Mouse (Mus musculus) liver, embryonic 16.5 days (tissue): ENCODE results near the gene RPS10-NUDT3. TPM values are rescaled to one million over a fixed set of nuclear protein-coding genes. Genes with fewer than 3 reads are reported as not detected.
A peak's percentile ranks its signal among the peaks of the same experiment; 100 is the strongest.

Experiments used
- ATAC-seq: fragments of 200-750 bp; cut with Nextera tagmentation; 2 replicates; pipeline ENCODE4 v1.8.0; 2017; ENCODE audit warnings: low read depth, mild to moderate bottlenecking, moderate number of reproducible peaks, moderate library complexity
- H3K27ac ChIP-seq: fragments of 300-500 bp; sonication (generic); 2 replicates; pipeline ENCODE4 v1.5.1; 2014; ENCODE audit warnings: mild to moderate bottlenecking, low read length
- H3K27me3 ChIP-seq: fragments of 300-500 bp; sonication (generic); 2 replicates; pipeline ENCODE4 v1.6.1; 2014; ENCODE audit warnings: low read depth, low read length, mixed read lengths; ENCODE audit not compliant: control insufficient read depth, insufficient read depth
- H3K36me3 ChIP-seq: fragments of 300-500 bp; sonication (generic); 2 replicates; pipeline ENCODE4 v1.6.1; 2014; ENCODE audit warnings: mild to moderate bottlenecking; ENCODE audit not compliant: control insufficient read depth, insufficient read depth
- H3K4me1 ChIP-seq: fragments of 300-500 bp; sonication (generic); 2 replicates; pipeline ENCODE4 v1.6.1; 2014; ENCODE audit warnings: low read depth, low read length, mixed read lengths; ENCODE audit not compliant: control insufficient read depth
- H3K4me2 ChIP-seq: fragments of 300-500 bp; sonication (generic); 2 replicates; pipeline ENCODE4 v1.6.1; 2014; ENCODE audit warnings: low read depth, low read length, mixed read lengths
- H3K4me3 ChIP-seq: fragments of 300-500 bp; sonication (generic); 2 replicates; pipeline ENCODE4 v1.5.1; 2014; ENCODE audit warnings: low read depth, mild to moderate bottlenecking, low read length
- H3K9ac ChIP-seq: fragments of 300-500 bp; sonication (generic); 2 replicates; pipeline ENCODE4 v1.6.1; 2014; ENCODE audit warnings: low read depth, low read length
- H3K9me3 ChIP-seq: fragments of 300-500 bp; sonication (generic); replicated peaks from 2 replicates; pipeline ENCODE4 v1.6.1; 2016; ENCODE audit warnings: low read length; ENCODE audit not compliant: control insufficient read depth
- WGBS: fragments of 180-500 bp; shearing (Covaris S2); extraction: QIAGEN DNeasy Blood & Tissue Kit; methylation state at CpG from one replicate; pipeline ENCODE4 v1.1.7; 2014; ENCODE audit not compliant: insufficient replicate concordance; 5-methylcytosine and 5-hydroxymethylcytosine counted together
- polyA plus RNA-seq: library from polyadenylated mRNA; unstranded; fragments of >200 nt; fragmentation: Nextera tagmentation; extraction: Ambion mirVana; gene quantifications from 2 replicates; pipeline ENCODE4 v1.2.1, GENCODE M21; 2015

The RPS10-NUDT3 gene
- polyA plus RNA-seq, 1 experiment from 2014 or later, result not detected

DNA sequence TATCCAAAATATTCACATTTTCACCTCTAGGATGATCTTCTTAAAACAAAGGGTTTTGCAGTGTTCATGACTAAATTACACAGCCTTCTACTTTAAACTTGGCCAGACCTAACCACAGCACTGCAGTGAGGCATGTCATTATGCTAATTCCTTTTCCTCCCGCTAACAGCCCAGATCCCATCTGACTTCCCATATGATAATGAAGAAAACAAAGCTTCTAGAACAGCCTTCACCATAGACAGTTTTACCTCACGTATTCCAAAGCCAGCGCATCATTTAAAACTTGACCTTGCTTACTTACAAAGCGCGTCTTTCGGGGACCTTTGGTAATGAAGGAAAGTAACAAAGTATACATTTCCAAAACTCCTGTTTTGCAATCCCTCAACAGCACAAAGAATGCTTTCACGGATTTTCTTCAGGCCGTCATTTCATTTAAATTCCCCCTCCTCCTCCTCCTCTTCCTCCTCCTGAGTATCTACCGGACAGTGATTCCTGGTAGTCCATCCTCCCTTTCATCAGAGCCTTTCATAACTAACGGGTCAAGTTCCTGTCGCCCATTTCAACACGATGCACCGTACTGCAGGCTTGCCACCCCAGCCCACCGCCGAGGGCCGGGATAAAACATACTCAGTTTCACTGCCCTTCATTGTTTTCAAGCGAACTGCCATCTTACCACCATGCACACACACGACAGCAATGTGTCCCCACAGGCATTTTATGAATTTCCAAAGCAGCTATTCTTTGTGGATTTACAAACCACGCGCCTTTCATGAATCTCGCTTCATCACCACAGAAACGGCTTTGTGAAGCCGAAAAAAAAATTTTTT is 13.1 kb downstream of the RPS10-NUDT3 start:
- no peak for ATAC-seq
- peak overlapping the region; percentile 86 for H3K9ac ChIP-seq
- no peaks in the 10 kb centered on the region for H3K27me3 ChIP-seq
- H3K4me1 ChIP-seq, result peaks cover 33% of the 10 kb centered on the region
- H3K36me3 ChIP-seq, result no peaks in the 10 kb centered on the region
- H3K4me2 ChIP-seq, result peak overlapping the region; percentile 91
- 2% methylated on average over 23 of the region's 23 CpGs for WGBS
- H3K9me3 ChIP-seq, result peaks cover 3% of the 10 kb centered on the region; the same call in 1 of the 2 replicates
- H3K27ac ChIP-seq, result peak overlapping the region; percentile 31
- H3K4me3 ChIP-seq, result peak overlapping the region; percentile 87

DNA sequence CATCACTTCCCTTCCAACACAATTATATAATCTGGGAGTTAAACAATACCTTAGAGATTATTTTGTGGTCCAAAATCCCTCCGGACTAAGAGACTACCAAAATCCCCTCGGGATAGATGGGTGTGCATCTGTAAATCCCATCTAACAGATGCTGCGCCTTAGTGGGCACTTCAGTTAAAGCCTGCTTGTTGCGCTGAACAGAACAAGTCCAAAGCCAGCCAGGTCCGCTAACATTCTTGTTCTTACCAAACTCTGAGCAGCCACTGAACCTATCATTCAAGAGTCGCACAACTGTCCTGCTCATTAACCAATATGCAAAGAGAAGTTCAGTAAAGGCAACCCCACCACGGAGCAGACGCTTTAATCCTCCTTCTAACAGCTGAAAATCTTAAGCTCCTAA is 13.9 kb downstream of the RPS10-NUDT3 start:
- Histone ChIP-seq H3K4me3 (peak overlapping the region; percentile 87), H3K9ac (peak overlapping the region; percentile 21; the same call in 1 of the 2 replicates), H3K4me1 (peaks cover 33% of the 10 kb centered on the region), H3K9me3 (peaks cover 3% of the 10 kb centered on the region; the same call in 1 of the 2 replicates), H3K36me3 (no peaks in the 10 kb centered on the region), H3K4me2 (peak overlapping the region; percentile 91), H3K27me3 (no peaks in the 10 kb centered on the region), H3K27ac (0 out of 2 replicates have a peak overlapping the region, but pooled peaks have one; percentile 18)
- WGBS, result 48% methylated on average over 8 of the region's 8 CpGs
- ATAC-seq, result no peak

DNA sequence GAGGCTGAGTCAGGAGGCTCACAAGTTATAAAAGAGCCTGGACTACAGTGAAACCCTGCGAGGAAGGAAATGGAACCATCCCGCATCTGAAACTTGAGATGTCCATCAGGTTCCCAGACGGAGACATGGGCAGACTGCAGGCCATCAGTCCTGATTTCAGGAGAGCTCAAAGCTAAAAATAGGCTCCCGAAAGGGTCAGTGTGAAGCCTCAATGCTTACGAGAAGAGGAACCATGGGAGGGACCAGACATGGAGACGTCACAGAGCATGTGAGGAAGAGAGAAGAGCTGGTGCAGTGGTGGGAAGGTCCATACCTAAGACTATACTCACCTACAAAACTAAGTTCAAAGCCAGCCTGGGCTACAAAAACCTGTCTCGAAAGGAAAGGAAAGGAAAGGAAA is 19.6 kb downstream of the RPS10-NUDT3 start:
- no peak overlapping the region for H3K4me3 ChIP-seq
- H3K9me3 ChIP-seq, result peaks cover 3% of the 10 kb centered on the region; the same call in 1 of the 2 replicates
- ATAC-seq, result no peak
- no peaks in the 10 kb centered on the region for H3K36me3 ChIP-seq
- H3K9ac ChIP-seq, result no peak overlapping the region
- no peaks in the 10 kb centered on the region for H3K27me3 ChIP-seq
- no peak overlapping the region for H3K4me2 ChIP-seq
- no peak overlapping the region for H3K27ac ChIP-seq
- peaks cover 20% of the 10 kb centered on the region for H3K4me1 ChIP-seq
- WGBS, result 53% methylated on average over 7 of the region's 7 CpGs

DNA sequence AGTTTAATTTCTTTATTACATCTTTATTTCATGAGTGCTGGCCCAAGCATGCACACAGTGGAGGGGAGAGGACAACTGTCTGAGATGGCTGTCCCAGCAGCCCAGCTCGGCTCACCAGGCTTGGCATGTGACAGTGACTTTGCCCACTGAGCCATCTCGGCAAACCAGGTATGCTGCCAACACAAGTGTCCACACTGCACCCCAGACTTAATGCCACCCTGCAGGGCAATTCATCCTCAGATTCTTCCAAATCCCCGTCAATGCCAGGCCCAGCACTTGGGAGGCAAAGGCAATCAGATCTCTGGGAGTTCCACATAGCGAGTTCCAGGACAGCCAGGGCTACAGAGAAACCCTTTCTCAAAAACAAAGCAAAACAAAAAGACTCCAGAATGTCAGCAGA is 22.0 kb downstream of the RPS10-NUDT3 start:
- H3K4me3 ChIP-seq, result no peak overlapping the region
- peaks cover 3% of the 10 kb centered on the region; the same call in 1 of the 2 replicates for H3K9me3 ChIP-seq
- ATAC-seq, result no peak
- no peaks in the 10 kb centered on the region for H3K36me3 ChIP-seq
- H3K9ac ChIP-seq, result no peak overlapping the region
- H3K27ac ChIP-seq, result no peak overlapping the region
- H3K4me2 ChIP-seq, result no peak overlapping the region
- no peaks in the 10 kb centered on the region for H3K27me3 ChIP-seq
- 71% methylated on average over 4 of the region's 4 CpGs for WGBS
- peaks cover 25% of the 10 kb centered on the region for H3K4me1 ChIP-seq

DNA sequence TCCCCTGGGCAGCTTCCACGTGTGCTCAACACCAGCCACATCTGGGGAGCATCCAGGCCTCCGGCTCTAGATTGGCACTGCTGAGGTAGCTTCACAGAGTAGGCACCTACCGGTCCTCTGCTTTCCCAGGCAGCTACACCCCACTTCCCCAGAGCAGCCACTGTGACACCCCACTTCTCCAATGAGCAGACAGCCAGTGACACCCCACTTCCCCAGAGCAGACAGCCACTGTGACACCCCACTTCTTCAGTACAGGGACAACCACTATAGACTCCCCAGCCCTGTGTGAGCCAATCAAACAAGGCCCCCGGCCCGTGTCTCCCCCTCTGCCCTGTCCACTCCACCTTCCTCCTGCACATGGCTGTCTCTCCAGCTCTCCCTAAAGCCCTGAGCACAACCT is 23.0 kb downstream of the RPS10-NUDT3 start:
- H3K4me2 ChIP-seq, result no peak overlapping the region
- no peaks in the 10 kb centered on the region for H3K9me3 ChIP-seq
- WGBS, result 57% methylated on average over 5 of the region's 5 CpGs
- ATAC-seq, result no peak
- H3K4me1 ChIP-seq, result peaks cover 25% of the 10 kb centered on the region
- no peaks in the 10 kb centered on the region for H3K36me3 ChIP-seq
- H3K27me3 ChIP-seq, result no peaks in the 10 kb centered on the region
- H3K9ac ChIP-seq, result no peak overlapping the region
- H3K4me3 ChIP-seq, result no peak overlapping the region
- no peak overlapping the region for H3K27ac ChIP-seq

DNA sequence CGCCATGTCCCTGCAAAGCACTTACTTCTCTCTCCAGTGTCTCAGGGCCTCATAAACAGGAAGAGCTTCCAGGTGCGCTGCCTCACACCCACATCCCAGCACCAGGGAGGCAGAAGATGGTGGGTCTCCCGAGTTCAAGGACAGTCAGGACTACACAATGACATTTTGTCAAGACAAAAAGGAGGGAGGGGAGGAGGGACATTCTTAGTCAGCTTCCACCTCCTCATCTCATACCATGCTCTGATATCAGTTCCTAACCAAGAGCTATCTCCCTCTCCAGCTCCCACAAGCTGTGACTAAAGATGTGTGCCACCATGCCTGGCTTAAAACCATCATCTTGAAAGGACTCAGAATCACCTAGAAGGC is 23.5 kb downstream of the RPS10-NUDT3 start:
- Histone ChIP-seq H3K4me3 (no peak overlapping the region), H3K9me3 (no peaks in the 10 kb centered on the region), H3K4me2 (no peak overlapping the region), H3K27ac (no peak overlapping the region), H3K27me3 (no peaks in the 10 kb centered on the region), H3K36me3 (no peaks in the 10 kb centered on the region), H3K4me1 (peaks cover 25% of the 10 kb centered on the region), H3K9ac (no peak overlapping the region)
- WGBS, result 37% methylated on average over 3 of the region's 3 CpGs
- ATAC-seq, result 0 out of 2 replicates have a peak, but pooled peaks have one; percentile 39

DNA sequence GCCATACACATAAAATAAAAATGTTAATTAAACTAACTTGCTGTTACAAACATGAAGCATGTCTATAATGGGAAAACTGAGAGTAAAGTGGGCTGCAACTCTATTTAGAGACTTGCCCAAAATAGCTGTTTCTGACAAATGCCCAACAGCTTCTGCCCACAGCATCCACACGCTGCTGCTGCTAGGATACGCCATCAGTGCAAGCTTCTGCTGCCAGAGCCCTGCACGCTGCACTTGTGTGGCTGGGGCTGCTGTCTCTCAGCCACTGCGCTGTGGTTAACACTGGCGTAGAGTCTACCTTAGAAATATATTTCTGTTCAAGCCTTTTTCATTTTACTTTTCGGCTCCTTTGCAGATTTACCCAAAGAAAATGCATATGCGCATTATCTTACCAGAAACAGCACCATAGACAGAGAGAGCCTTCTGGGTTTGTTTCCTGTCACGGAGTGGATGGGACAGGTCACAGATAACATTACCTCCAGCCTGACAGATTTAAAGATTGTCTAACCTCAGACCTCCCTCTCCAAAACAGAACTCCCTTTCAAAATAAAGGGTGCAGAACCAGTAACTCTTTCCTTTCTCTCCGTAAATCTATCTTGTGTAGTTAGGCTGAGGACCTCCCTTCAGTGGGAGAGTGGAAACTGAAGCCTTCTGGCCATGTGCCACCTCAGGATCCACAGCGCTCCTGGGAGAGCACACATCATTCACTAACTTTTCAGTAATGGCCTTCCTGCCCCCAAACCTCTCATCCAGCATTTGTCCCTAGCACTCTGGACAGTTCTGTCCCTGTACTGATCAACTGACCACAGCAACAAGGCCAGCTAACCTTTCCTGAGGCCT is 24.1 kb downstream of the RPS10-NUDT3 start:
- H3K4me1 ChIP-seq, result peaks cover 25% of the 10 kb centered on the region
- no peaks in the 10 kb centered on the region for H3K9me3 ChIP-seq
- no peaks in the 10 kb centered on the region for H3K27me3 ChIP-seq
- H3K36me3 ChIP-seq, result no peaks in the 10 kb centered on the region
- no peak overlapping the region for H3K4me3 ChIP-seq
- no peak for ATAC-seq
- 38% methylated on average over 10 of the region's 10 CpGs for WGBS
- no peak overlapping the region for H3K9ac ChIP-seq
- H3K27ac ChIP-seq, result no peak overlapping the region
- no peak overlapping the region for H3K4me2 ChIP-seq

DNA sequence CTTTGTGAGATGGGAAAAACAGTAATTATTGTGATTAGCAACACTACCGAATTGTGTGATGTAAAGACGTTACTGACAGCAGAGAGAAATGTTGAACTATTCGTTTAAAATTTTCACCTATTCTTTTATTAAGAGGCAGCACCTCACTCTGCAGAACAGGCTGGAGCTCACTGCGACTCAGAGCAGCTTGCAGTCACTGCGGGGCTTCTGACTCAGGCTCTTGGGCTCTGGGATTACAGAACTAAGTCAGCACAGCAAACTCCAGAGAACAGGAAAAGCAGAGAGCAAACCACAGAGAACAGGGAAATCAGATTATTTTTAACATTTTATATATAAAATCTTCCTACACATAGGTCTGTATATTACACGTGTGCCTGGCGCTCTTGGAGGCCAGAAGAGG is 25.4 kb downstream of the RPS10-NUDT3 start:
- Histone ChIP-seq H3K4me2 (no peak overlapping the region), H3K27ac (no peak overlapping the region), H3K36me3 (no peaks in the 10 kb centered on the region), H3K4me1 (peaks cover 25% of the 10 kb centered on the region), H3K4me3 (no peak overlapping the region), H3K27me3 (no peaks in the 10 kb centered on the region), H3K9ac (no peak overlapping the region), H3K9me3 (no peaks in the 10 kb centered on the region)
- WGBS, result 80% methylated on average over 7 of the region's 7 CpGs
- no peak for ATAC-seq
